Mouse (Mus musculus) adrenal gland, adult (tissue): ENCODE data around the gene Olfr141.

Experiments
- DNase-seq, 2 experiments: peaks; one replicate each; pipeline ENCODE4 v3.0.0; 2022 to 2023; ENCODE audit warnings: low spot score in 1 of 2; ENCODE audit not compliant: inconsistent age in 2 of 2

Gene Olfr141

GRCm38 (mm10) chr2:86809918-86810317 is at the start of gene Olfr141:
Gene Olfr141, minus strand, starts transcription at chr2:86810018.
- DNase-seq, result no peak

DNA sequence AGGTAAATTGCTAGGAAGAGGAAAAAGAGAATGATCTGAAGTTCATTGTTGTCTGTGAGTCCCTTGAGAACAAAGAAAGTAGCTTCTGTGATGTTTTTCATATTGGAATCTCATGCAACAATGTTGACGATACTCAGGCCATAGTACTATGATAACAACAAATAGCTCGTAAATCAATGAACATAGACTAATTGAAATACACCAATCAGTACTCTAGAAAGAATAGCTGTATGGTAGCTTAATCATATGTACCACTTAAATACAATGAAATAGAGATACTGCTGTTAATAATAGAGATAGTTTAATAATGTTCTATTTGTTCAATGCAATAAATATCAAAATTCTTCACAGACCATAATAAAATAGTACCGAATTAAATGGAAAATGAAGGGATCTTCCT is 41.8 kb upstream of the Olfr141 start, which contains the start of gene Olfr1095:
Gene Olfr1095 (minus strand): TSS at position 101 of the 400 bp plus-strand sequence.
- no peak for DNase-seq

DNA sequence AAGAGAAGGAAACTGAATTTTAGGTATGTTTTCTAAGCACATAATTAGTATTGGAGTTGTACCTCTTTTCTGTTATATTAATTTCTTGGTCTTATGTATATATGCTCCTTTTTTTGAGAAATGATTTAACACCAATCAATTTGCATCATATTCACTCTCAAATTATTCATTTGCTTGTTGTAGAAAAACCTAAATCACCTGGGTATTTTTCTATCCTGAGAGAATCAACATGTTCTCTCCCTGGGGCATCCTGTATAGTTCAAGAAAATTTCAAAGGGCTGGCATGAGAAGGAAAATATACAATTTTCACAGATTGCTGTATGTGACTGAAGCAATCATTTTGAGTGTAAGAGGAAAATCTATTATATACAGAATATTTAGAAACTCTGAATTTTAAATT is 14.5 kb upstream of the Olfr141 start, which contains the start of gene Olfr1094:
Gene Olfr1094 (plus strand): TSS at position 301 of the 400 bp plus-strand sequence.
- no peak for DNase-seq

- no peak for DNase-seq
These were observed 27.6 kb downstream of the Olfr141 start, which contains the start of gene Olfr1093 for GRCm38 (mm10) chr2:86782179-86782578. Gene Olfr1093, plus strand, starts transcription at chr2:86782479.

GRCm38 (mm10) chr2:86761050-86761449 is 48.8 kb downstream of the Olfr141 start:
- no peak for DNase-seq

DNA sequence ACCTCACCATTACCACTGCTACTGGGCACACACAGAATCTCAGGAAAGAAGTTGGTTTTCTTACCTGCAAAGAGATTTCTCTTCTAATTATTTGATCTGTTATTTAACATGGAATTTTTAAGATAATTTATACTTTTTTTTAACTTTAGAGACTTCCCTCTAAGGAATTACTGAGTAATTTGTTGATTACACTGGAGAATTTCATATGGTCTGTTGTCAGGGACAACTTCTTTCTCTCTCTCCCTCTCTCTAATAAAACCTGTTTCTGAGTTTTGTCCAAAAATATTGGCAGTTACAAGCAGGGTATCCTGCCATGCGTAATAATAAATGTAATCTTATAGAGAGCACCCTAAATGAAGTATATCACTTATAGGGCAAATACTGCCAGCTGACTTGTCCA is 50.9 kb downstream of the Olfr141 start, which contains the start of gene Olfr1090:
Gene Olfr1090 (minus strand): TSS at position 101 of the 400 bp plus-strand sequence.
- no peak for DNase-seq
